Mouse (Mus musculus): ENCODE measurements around the gene Rad50.
A peak's percentile ranks its signal among the peaks of the same experiment; 100 is the strongest.

Gene Rad50

GRCm38 (mm10) chr11:53634556-53634955 lies 72.6 kb downstream of the Rad50 start, which contains the start of gene Il13:
Il13 (minus strand) TSS chr11:53634702.
- DNase-seq (ENCODE audit: low read depth, low spot score), result no peak

GRCm38 (mm10) chr11:53633644-53634043 lies 73.5 kb downstream of the Rad50 start:
- no peak for DNase-seq (ENCODE audit: low read depth, low spot score)

GRCm38 (mm10) chr11:53632122-53632733 lies 74.9 kb downstream of the Rad50 start:
- DNase-seq (ENCODE audit: low read depth, low spot score), result no peak

- peak; percentile 50 for DNase-seq (ENCODE audit: low read depth, low spot score)
Measured at GRCm38 (mm10) chr11:53627859-53628258, 79.3 kb downstream of the Rad50 start.

GRCm38 (mm10) chr11:53626802-53627373 lies 80.2 kb downstream of the Rad50 start:
- no peak for DNase-seq (ENCODE audit: low read depth, low spot score)

- no peak for DNase-seq (ENCODE audit: low read depth, low spot score)
Measured at GRCm38 (mm10) chr11:53624124-53624523, 83.0 kb downstream of the Rad50 start.

- no peak for DNase-seq (ENCODE audit: low read depth, low spot score)
Measured at GRCm38 (mm10) chr11:53623573-53623972, 83.5 kb downstream of the Rad50 start.

- no peak for DNase-seq (ENCODE audit: low read depth, low spot score)
Measured at GRCm38 (mm10) chr11:53622440-53622806, 84.7 kb downstream of the Rad50 start.

- DNase-seq (ENCODE audit: low read depth, low spot score), result no peak
Measured at GRCm38 (mm10) chr11:53621582-53622439, 85.3 kb downstream of the Rad50 start.

GRCm38 (mm10) chr11:53620094-53620493 lies 87.0 kb downstream of the Rad50 start:
- no peak for DNase-seq (ENCODE audit: low read depth, low spot score)

- no peak for DNase-seq (ENCODE audit: low read depth, low spot score)
Measured at GRCm38 (mm10) chr11:53619428-53619827, 87.7 kb downstream of the Rad50 start.

- DNase-seq (ENCODE audit: low read depth, low spot score), result no peak
Measured at GRCm38 (mm10) chr11:53618619-53619198, 88.4 kb downstream of the Rad50 start, which contains the start of gene Il4. Il4 (minus strand) TSS chr11:53618669.

- no peak for DNase-seq (ENCODE audit: low read depth, low spot score)
Measured at GRCm38 (mm10) chr11:53617562-53618109, 89.5 kb downstream of the Rad50 start.

- DNase-seq (ENCODE audit: low read depth, low spot score), result no peak
Measured at GRCm38 (mm10) chr11:53616748-53617558, 90.2 kb downstream of the Rad50 start.

GRCm38 (mm10) chr11:53615575-53615974 lies 91.5 kb downstream of the Rad50 start:
- no peak for DNase-seq (ENCODE audit: low read depth, low spot score)

GRCm38 (mm10) chr11:53615172-53615571 lies 91.9 kb downstream of the Rad50 start:
- no peak for DNase-seq (ENCODE audit: low read depth, low spot score)

GRCm38 (mm10) chr11:53609672-53610071 lies 97.4 kb downstream of the Rad50 start:
- no peak for DNase-seq (ENCODE audit: low read depth, low spot score)

- DNase-seq (ENCODE audit: low read depth, low spot score), result no peak
Measured at GRCm38 (mm10) chr11:53609231-53609630, 97.9 kb downstream of the Rad50 start.

- no peak for DNase-seq (ENCODE audit: low read depth, low spot score)
Measured at GRCm38 (mm10) chr11:53605609-53606008, 101.5 kb downstream of the Rad50 start.

GRCm38 (mm10) chr11:53604983-53605382 lies 102.1 kb downstream of the Rad50 start:
- DNase-seq (ENCODE audit: low read depth, low spot score), result no peak
